ENCODE assay signal across 14 mouse cellular contexts in genomic region chr1:60935968-60936581, GRCm38 (mm10). TPM values are rescaled to one million over a fixed set of nuclear protein-coding genes. Genes with fewer than 3 reads are reported as not detected.
DNase-seq lines count a peak whose midpoint lies in the region; ATAC-seq and TF ChIP-seq lines count a peak whose summit lies in the region.
"Had no signal": no experiment of that assay in that cellular context is flagged by ENCODE, and none has a peak within 500 bp of the region (broad histone marks: within the 10 kb centered on the region; RNA-seq: fewer than 3 reads in every experiment).

No protein-coding gene starts in this region.

- WGBS in hindbrain, embryonic 15.5 days: 44% methylated on average over 8 of the region's 8 CpGs
- 69% methylated on average over 8 of the region's 8 CpGs for WGBS in hindbrain, embryonic 10.5 days
- 42% methylated on average over 8 of the region's 8 CpGs for WGBS in forebrain, embryonic 15.5 days
- 34% methylated on average over 8 of the region's 8 CpGs for WGBS in heart, postnatal 0 days
- WGBS in kidney, adult 2 months: 39% methylated on average over 8 of the region's 8 CpGs

- H3K4me2 ChIP-seq in hindbrain, embryonic 15.5 days: peak overlapping the region; percentile 32
- H3K4me2 ChIP-seq in forebrain, embryonic 15.5 days (replicated peaks): 0 out of 2 replicates have a peak overlapping the region, but pooled peaks have one; percentile 2
- H3K4me2 ChIP-seq in heart, postnatal 0 days (ENCODE audit: low read depth, low read length): peak overlapping the region; percentile 10; the same call in 1 of the 2 replicates
- H3K4me2 ChIP-seq in myocyte (ENCODE audit: low read depth): peak overlapping the region; percentile 16

- H3K36me3 ChIP-seq in hindbrain, embryonic 15.5 days: no peaks in the 10 kb centered on the region
- no peaks in the 10 kb centered on the region for H3K36me3 ChIP-seq in hindbrain, embryonic 10.5 days
- H3K36me3 ChIP-seq in forebrain, embryonic 15.5 days: no peaks in the 10 kb centered on the region
- no peaks in the 10 kb centered on the region for H3K36me3 ChIP-seq in heart, postnatal 0 days (replicated peaks; ENCODE audit: control insufficient read depth, insufficient read depth, low read length)
- no peaks in the 10 kb centered on the region for H3K36me3 ChIP-seq in myocyte (ENCODE audit: control insufficient read depth, insufficient read depth)
- no peaks in the 10 kb centered on the region for H3K36me3 ChIP-seq in kidney, adult 2 months (ENCODE audit: control insufficient read depth, insufficient read depth, low read length)
- H3K36me3 ChIP-seq: G1E had no signal

- peak overlapping the region; percentile 55 for H3K27ac ChIP-seq in hindbrain, embryonic 15.5 days (replicated peaks)
- no peak overlapping the region for H3K27ac ChIP-seq in hindbrain, embryonic 10.5 days
- peak overlapping the region; percentile 39; the same call in 1 of the 2 replicates for H3K27ac ChIP-seq in forebrain, embryonic 15.5 days (replicated peaks)
- peak overlapping the region; percentile 54 for H3K27ac ChIP-seq in heart, postnatal 0 days (ENCODE audit: low read depth)
- H3K27ac ChIP-seq in kidney, adult 2 months (ENCODE audit: insufficient read depth, low read depth, low read length): no peak overlapping the region

- H3K27me3 ChIP-seq in hindbrain, embryonic 15.5 days: no peaks in the 10 kb centered on the region
- no peaks in the 10 kb centered on the region for H3K27me3 ChIP-seq in hindbrain, embryonic 10.5 days (ENCODE audit: insufficient read depth, poor library complexity, severe bottlenecking)
- H3K27me3 ChIP-seq in forebrain, embryonic 15.5 days: no peaks in the 10 kb centered on the region
- H3K27me3 ChIP-seq in heart, postnatal 0 days (ENCODE audit: control insufficient read depth, insufficient read depth, low read length): no peaks in the 10 kb centered on the region
- peaks cover 4% of the 10 kb centered on the region for H3K27me3 ChIP-seq in myocyte (ENCODE audit: control insufficient read depth, insufficient read depth, insufficient read length)
- no peaks in the 10 kb centered on the region for H3K27me3 ChIP-seq in kidney, adult 2 months (replicated peaks; ENCODE audit: control insufficient read depth, insufficient read depth, low read length)

- no peak for TF ChIP-seq POLR2A in myocyte (IDR thresholded peaks at IDR 0.05; ENCODE audit: insufficient read length, low read depth)
- no peak for TF ChIP-seq POLR2A in kidney, adult 2 months (IDR thresholded peaks at IDR 0.05; ENCODE audit: low read depth, low read length)

- H3K4me1 ChIP-seq in hindbrain, embryonic 15.5 days (replicated peaks): peaks cover 10% of the 10 kb centered on the region
- H3K4me1 ChIP-seq in hindbrain, embryonic 10.5 days (replicated peaks): no peaks in the 10 kb centered on the region
- peaks cover 11% of the 10 kb centered on the region for H3K4me1 ChIP-seq in forebrain, embryonic 15.5 days
- peaks cover 6% of the 10 kb centered on the region; the same call in 1 of the 2 replicates for H3K4me1 ChIP-seq in heart, postnatal 0 days (ENCODE audit: control insufficient read depth, insufficient read depth)
- no peaks in the 10 kb centered on the region for H3K4me1 ChIP-seq in kidney, adult 2 months (ENCODE audit: control insufficient read depth, insufficient read depth, low read length)

- no peak overlapping the region for H3ac ChIP-seq in myocyte (ENCODE audit: control insufficient read depth, insufficient read length)

- DNase-seq in hindbrain, embryonic 10.5 days (ENCODE audit: low spot score): no peak
- peak; percentile 78 for DNase-seq in heart, postnatal 0 days (ENCODE audit: low spot score)
- DNase-seq in cerebellum, adult 11-12 months: no peak
- no peak for DNase-seq in kidney, adult 2 months
- DNase-seq in ovary, postnatal 36 days (ENCODE audit: low spot score): no peak
- DNase-seq: adrenal gland, adult 2 months; cerebellum, postnatal 36 days; kidney, adult 8-10 months; lung, adult 18-20 months had no signal

- H3K9ac ChIP-seq in hindbrain, embryonic 15.5 days: 0 out of 2 replicates have a peak overlapping the region, but pooled peaks have one; percentile 4
- no peak overlapping the region for H3K9ac ChIP-seq in forebrain, embryonic 15.5 days (replicated peaks)
- H3K9ac ChIP-seq in heart, postnatal 0 days (replicated peaks; ENCODE audit: low read depth, low read length): no peak overlapping the region

- peak; percentile 68; the same call in 1 of the 2 replicates for ATAC-seq in hindbrain, embryonic 15.5 days (ENCODE audit: low FRiP score, low read depth)
- peak; percentile 76; the same call in 1 of the 2 replicates for ATAC-seq in forebrain, embryonic 15.5 days (replicated peaks)
- peak; percentile 91 for ATAC-seq in heart, postnatal 0 days (ENCODE audit: insufficient read depth, low read depth)

- H3K4me3 ChIP-seq in hindbrain, embryonic 15.5 days: no peak overlapping the region
- no peak overlapping the region for H3K4me3 ChIP-seq in hindbrain, embryonic 10.5 days
- no peak overlapping the region for H3K4me3 ChIP-seq in forebrain, embryonic 15.5 days
- H3K4me3 ChIP-seq in heart, postnatal 0 days (ENCODE audit: low read depth, low read length): no peak overlapping the region
- no peak overlapping the region for H3K4me3 ChIP-seq in myocyte
- H3K4me3 ChIP-seq in kidney, adult 2 months (ENCODE audit: insufficient read depth, low read depth, low read length): no peak overlapping the region
- H3K4me3 ChIP-seq: erythroblast, embryonic 14.5 days had no signal

- no peak for TF ChIP-seq EP300 in heart, postnatal 0 days (IDR thresholded peaks at IDR 0.05; ENCODE audit: low read depth)

- H3K9me3 ChIP-seq in hindbrain, embryonic 15.5 days: no peaks in the 10 kb centered on the region
- H3K9me3 ChIP-seq in hindbrain, embryonic 10.5 days: no peaks in the 10 kb centered on the region
- H3K9me3 ChIP-seq in forebrain, embryonic 15.5 days: no peaks in the 10 kb centered on the region
- H3K9me3 ChIP-seq in heart, postnatal 0 days (replicated peaks; ENCODE audit: control insufficient read depth, low read length): no peaks in the 10 kb centered on the region
- H3K9me3 ChIP-seq: G1E had no signal

- no peaks in the 10 kb centered on the region for H3K79me2 ChIP-seq in myocyte (ENCODE audit: control insufficient read depth, insufficient read depth)

- no peak for TF ChIP-seq CTCF in heart, postnatal 0 days (IDR thresholded peaks at IDR 0.05; ENCODE audit: low read depth)
- TF ChIP-seq CTCF in kidney, adult 2 months (conservative IDR thresholded peaks at IDR 0.05; ENCODE audit: insufficient read depth, insufficient read length, low read depth, low read length): no peak

TF ChIP-seq in myocyte, 11 proteins besides CTCF, POLR2A, EP300 and RAD21:
- TF ChIP-seq CEBPB (IDR thresholded peaks at IDR 0.05; ENCODE audit: insufficient read depth, poor library complexity, severe bottlenecking): no peak
- TF ChIP-seq MYOD1 (IDR thresholded peaks at IDR 0.05; ENCODE audit: control insufficient read depth in 1 of 3, insufficient read length in 2 of 3, low read depth in 2 of 3): no peak
- TF ChIP-seq TCF3 (IDR thresholded peaks at IDR 0.05; ENCODE audit: insufficient read length, low read depth): no peak
- no peak for TF ChIP-seq E2F4 (IDR thresholded peaks at IDR 0.05; ENCODE audit: insufficient read depth)
- no peak for TF ChIP-seq MAX (IDR thresholded peaks at IDR 0.05; ENCODE audit: low read depth)
- TF ChIP-seq REST (IDR thresholded peaks at IDR 0.05; ENCODE audit: insufficient read depth, insufficient read length): no peak
- TF ChIP-seq MYOG (IDR thresholded peaks at IDR 0.05; ENCODE audit: control insufficient read depth in 1 of 3, insufficient read depth in 1 of 3, insufficient read length in 2 of 3, low read depth in 2 of 3): no peak
- TF ChIP-seq TCF12 (IDR thresholded peaks at IDR 0.05; ENCODE audit: insufficient read depth, poor library complexity, severe bottlenecking): no peak
- TF ChIP-seq SRF (IDR thresholded peaks at IDR 0.05; ENCODE audit: control insufficient read depth, insufficient read length, low read depth): no peak
- no peak for TF ChIP-seq POLR2AphosphoS2 (IDR thresholded peaks at IDR 0.05; ENCODE audit: insufficient read length, low read depth)
- TF ChIP-seq USF1 (IDR thresholded peaks at IDR 0.05; ENCODE audit: low read depth): no peak

RNA-seq across cellular contexts. Expression of gene Icos, which starts 41.7 kb away (rescaled TPM):
- 0.21 TPM in 1 of 2 replicates, not detected in the other for polyA plus RNA-seq in hindbrain, embryonic 15.5 days (2015; fragmentation: Nextera tagmentation; extraction: Ambion mirVana)
- polyA plus RNA-seq in hindbrain, embryonic 10.5 days (2016; fragmentation: Nextera tagmentation; extraction: Ambion mirVana): 0.13 and 0.20 TPM in 2 replicates
- 0.05 and 0.15 TPM in 2 replicates for polyA plus RNA-seq in forebrain, embryonic 15.5 days (2015; fragmentation: Nextera tagmentation; extraction: Ambion mirVana)
- 0.38 and 1.0 TPM in 2 replicates for total RNA-seq in heart, postnatal 0 days (2014; rRNA removed; ENCODE audit: low replicate concordance)
- 0.16 and 0.19 TPM in 2 replicates for polyA plus RNA-seq in heart, postnatal 0 days (2015; fragmentation: Nextera tagmentation; extraction: Ambion mirVana)
- polyA plus RNA-seq in myocyte (2012; fragmentation: generic; extraction: Trizol): not detected
- 0.10 and 0.39 TPM in 2 replicates for polyA plus RNA-seq in kidney, adult 2 months (2012; rRNA removed)
- polyA plus RNA-seq: erythroblast, embryonic 14.5 days; G1E had no signal

RNA-seq across cellular contexts. Expression of gene Ctla4, which starts 49.3 kb away (rescaled TPM):
- not detected in 2 replicates for polyA plus RNA-seq in hindbrain, embryonic 15.5 days (2015; fragmentation: Nextera tagmentation; extraction: Ambion mirVana)
- not detected in 2 replicates for polyA plus RNA-seq in hindbrain, embryonic 10.5 days (2016; fragmentation: Nextera tagmentation; extraction: Ambion mirVana)
- not detected in 2 replicates for polyA plus RNA-seq in forebrain, embryonic 15.5 days (2015; fragmentation: Nextera tagmentation; extraction: Ambion mirVana)
- total RNA-seq in heart, postnatal 0 days (2014; rRNA removed; ENCODE audit: low replicate concordance): 0.19 TPM in 1 of 2 replicates, not detected in the other
- not detected in 2 replicates for polyA plus RNA-seq in heart, postnatal 0 days (2015; fragmentation: Nextera tagmentation; extraction: Ambion mirVana)
- polyA plus RNA-seq in myocyte (2012; fragmentation: generic; extraction: Trizol): not detected
- 0.27 TPM in 1 of 2 replicates, not detected in the other for polyA plus RNA-seq in kidney, adult 2 months (2012; rRNA removed)
- total RNA-seq: adrenal gland, adult 2 months had no signal
- polyA plus RNA-seq: erythroblast, embryonic 14.5 days; G1E had no signal

Comparison
In these comparisons a context has a peak if more than half of its experiments do, and no peak if none do; other contexts are left out.
1. H3K27ac ChIP-seq: peak in hindbrain, embryonic 15.5 days (single experiment), forebrain, embryonic 15.5 days (single experiment) and heart, postnatal 0 days (single experiment); none in hindbrain, embryonic 10.5 days (single experiment) and kidney, adult 2 months (single experiment).
2. Peak in every context shown above with its lines, with median percentiles within 50 percentile points of each other: ATAC-seq and H3K4me2 ChIP-seq.